Mouse (Mus musculus): ENCODE measurements around the gene A230072I06Rik.

A230072I06Rik gene

DNA sequence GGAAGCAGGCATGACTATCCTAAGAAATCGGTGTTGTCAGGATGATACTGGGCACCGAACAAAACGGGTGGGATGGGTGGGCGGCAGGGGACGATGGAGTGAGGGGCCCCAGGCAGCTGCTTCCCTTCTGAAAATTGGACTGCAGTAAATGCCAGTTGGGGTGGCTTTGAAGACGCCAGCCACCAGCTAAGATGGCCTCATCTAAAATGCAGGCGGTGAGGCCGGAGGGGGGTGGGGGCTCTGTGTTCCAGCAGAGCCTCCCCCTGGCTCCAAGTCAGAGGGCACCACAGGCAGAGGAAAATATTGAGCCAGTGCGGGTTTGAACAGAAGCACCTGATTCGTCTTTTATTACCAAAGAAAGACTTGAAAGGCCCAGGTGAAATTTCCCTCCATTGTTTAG is 45.9 kb downstream of the A230072I06Rik start:
- DNase-seq: no peak

DNA sequence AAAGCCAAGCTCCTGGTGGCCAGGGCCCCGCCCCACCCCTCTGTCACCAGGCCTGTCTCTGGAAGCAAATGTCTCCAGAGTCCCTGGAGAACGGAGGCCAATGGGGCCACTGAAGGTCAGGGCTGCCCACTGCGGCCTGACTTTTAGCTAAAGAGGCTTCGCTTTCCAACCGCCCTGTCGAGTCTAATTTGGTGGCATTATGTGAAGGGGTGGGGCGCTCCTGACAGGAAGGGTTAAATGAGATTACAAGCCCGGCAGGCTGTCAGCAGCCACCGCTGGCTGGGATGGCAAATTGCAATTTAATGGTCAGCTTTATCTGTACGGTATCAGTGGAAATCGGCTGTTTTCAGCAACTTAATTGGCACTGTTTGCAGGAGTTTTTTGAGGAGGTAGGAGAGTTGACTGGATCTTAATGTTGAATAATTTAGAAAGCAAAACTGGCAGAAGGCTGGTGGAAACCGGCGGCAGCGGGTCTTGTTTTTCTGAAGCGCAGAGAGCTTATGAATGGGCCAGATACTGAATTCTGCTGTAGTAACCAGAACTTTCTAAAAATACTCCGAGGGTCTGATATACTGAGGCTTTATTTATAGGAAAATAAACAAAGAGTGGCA is 46.5 kb downstream of the A230072I06Rik start:
- peak; percentile 4 for DNase-seq

GRCm38 (mm10) chr8:12327187-12327586 is 48.6 kb downstream of the A230072I06Rik start:
- no peak for DNase-seq

GRCm38 (mm10) chr8:12327707-12328471 is 49.3 kb downstream of the A230072I06Rik start:
- no peak for DNase-seq

GRCm38 (mm10) chr8:12328476-12328875 is 49.9 kb downstream of the A230072I06Rik start:
- DNase-seq: no peak

DNA sequence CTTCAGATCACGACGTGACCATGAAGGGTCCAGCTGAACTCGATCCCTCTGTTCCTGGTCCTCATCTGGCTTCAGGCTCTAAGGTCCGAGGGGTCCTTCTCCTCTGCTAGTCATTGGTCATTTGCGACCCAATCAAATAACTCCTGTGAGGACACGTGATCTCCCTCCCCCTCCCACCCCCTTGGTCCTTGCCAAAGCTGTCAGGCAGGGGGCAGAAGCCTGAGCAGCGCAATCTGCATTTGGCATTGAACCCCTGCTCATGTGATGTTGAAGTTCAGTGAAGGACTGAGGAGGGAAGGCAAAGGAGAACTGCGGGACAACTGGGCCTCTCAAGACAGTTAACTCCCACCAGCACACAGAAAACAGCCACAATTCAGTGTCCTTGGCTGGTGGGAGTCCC is 51.4 kb downstream of the A230072I06Rik start:
- peak; percentile 5 for DNase-seq

Measured in lung, postnatal 10 days (tissue).